Mouse (Mus musculus): ENCODE results near the gene Hist1h4a. TPM values are rescaled to one million over a fixed set of nuclear protein-coding genes. Genes with fewer than 3 reads are reported as not detected.

Hist1h4a gene
- 0.61 and 1.1 TPM in 2 replicates for polyA plus RNA-seq (2015; fragmentation: Nextera tagmentation; extraction: Ambion mirVana)

GRCm38 (mm10) chr13:23760972-23761864 lies at the start of gene Hist1h4a:
Hist1h4a (minus strand) TSS chr13:23761230.

GRCm38 (mm10) chr13:23806422-23807052 lies 45.5 kb upstream of the Hist1h4a start, which contains the start of gene Slc17a2:
Slc17a2 (plus strand) TSS chr13:23806993.

GRCm38 (mm10) chr13:23769613-23770012 lies 8.6 kb upstream of the Hist1h4a start, which contains the start of gene Trim38:
Trim38 (plus strand) TSS chr13:23769913.

GRCm38 (mm10) chr13:23763586-23764323 lies 2.7 kb upstream of the Hist1h4a start, which contains the start of gene Hist1h1a:
Hist1h1a (plus strand) TSS chr13:23763666.

GRCm38 (mm10) chr13:23761871-23762821 lies 1.1 kb upstream of the Hist1h4a start, which contains the start of gene Hist1h3a:
Hist1h3a (minus strand) TSS chr13:23762386.

GRCm38 (mm10) chr13:23756790-23757189 lies 4.2 kb downstream of the Hist1h4a start, which contains the start of gene Hist1h4b:
Hist1h4b (plus strand) TSS chr13:23757013.

GRCm38 (mm10) chr13:23752067-23752741 lies 8.8 kb downstream of the Hist1h4a start, which contains the start of gene Hist1h3b:
Hist1h3b (plus strand) TSS chr13:23752267.

GRCm38 (mm10) chr13:23750839-23751477 lies 10.1 kb downstream of the Hist1h4a start, which contains the start of gene Hist1h2ab:
Hist1h2ab (plus strand) TSS chr13:23751126.

GRCm38 (mm10) chr13:23746201-23747080 lies 14.6 kb downstream of the Hist1h4a start, which contains the start of gene Hist1h2bb:
Hist1h2bb (plus strand) TSS chr13:23746734.

GRCm38 (mm10) chr13:23745381-23746161 lies 15.5 kb downstream of the Hist1h4a start, which contains the start of gene Hist1h3c:
Hist1h3c (minus strand) TSS chr13:23745602.

GRCm38 (mm10) chr13:23738677-23739068 lies 22.4 kb downstream of the Hist1h4a start, which contains the start of gene Hist1h1c:
Hist1h1c (plus strand) TSS chr13:23738808.

Small RNA genes lying within 50 kb of the gene (microRNA-seq; reads per million reads assigned to microRNA genes)
- gene Gm44314 (0 reads per million in 2 experiments), gene Gm44484 (0 reads per million in 2 experiments)

Other genes starting within 250 kb of the Hist1h4a start
- 38.5 and 44.1 TPM in 2 replicates for gene Hist1h4h, start 230.2 kb downstream of the Hist1h4a start, polyA plus RNA-seq (2015; fragmentation: Nextera tagmentation; extraction: Ambion mirVana)
- gene Hist1h2af, start 227.3 kb downstream of the Hist1h4a start, polyA plus RNA-seq (2015; fragmentation: Nextera tagmentation; extraction: Ambion mirVana): 1.8 and 3.4 TPM in 2 replicates
- gene Hist1h3g, start 225.8 kb downstream of the Hist1h4a start, polyA plus RNA-seq (2015; fragmentation: Nextera tagmentation; extraction: Ambion mirVana): 1.00 and 1.2 TPM in 2 replicates
- gene Hist1h2bh, start 217.8 kb downstream of the Hist1h4a start, polyA plus RNA-seq (2015; fragmentation: Nextera tagmentation; extraction: Ambion mirVana): 0.44 and 0.72 TPM in 2 replicates
- gene Hist1h3f, start 217.2 kb downstream of the Hist1h4a start, polyA plus RNA-seq (2015; fragmentation: Nextera tagmentation; extraction: Ambion mirVana): 0.50 and 0.59 TPM in 2 replicates
- 0.80 TPM in 1 of 2 replicates, not detected in the other for gene Hist1h4f, start 209.6 kb downstream of the Hist1h4a start, polyA plus RNA-seq (2015; fragmentation: Nextera tagmentation; extraction: Ambion mirVana)
- 0.58 and 0.85 TPM in 2 replicates for gene Hist1h1d, start 208.0 kb downstream of the Hist1h4a start, polyA plus RNA-seq (2015; fragmentation: Nextera tagmentation; extraction: Ambion mirVana)
- gene Hist1h3e, start 198.9 kb downstream of the Hist1h4a start, polyA plus RNA-seq (2015; fragmentation: Nextera tagmentation; extraction: Ambion mirVana): 2.3 and 2.8 TPM in 2 replicates
- 20.1 and 21.8 TPM in 2 replicates for gene Hist1h2ae, start 190.0 kb downstream of the Hist1h4a start, polyA plus RNA-seq (2015; fragmentation: Nextera tagmentation; extraction: Ambion mirVana)
- 3.8 and 4.3 TPM in 2 replicates for gene Hist1h2bg, start 189.8 kb downstream of the Hist1h4a start, polyA plus RNA-seq (2015; fragmentation: Nextera tagmentation; extraction: Ambion mirVana)
- 1.8 and 2.3 TPM in 2 replicates for gene Hist1h2bf, start 187.0 kb downstream of the Hist1h4a start, polyA plus RNA-seq (2015; fragmentation: Nextera tagmentation; extraction: Ambion mirVana)
- 0.91 TPM in 2 replicates for gene Hist1h2ad, start 186.8 kb downstream of the Hist1h4a start, polyA plus RNA-seq (2015; fragmentation: Nextera tagmentation; extraction: Ambion mirVana)
- gene Hist1h3d, start 185.5 kb downstream of the Hist1h4a start, polyA plus RNA-seq (2015; fragmentation: Nextera tagmentation; extraction: Ambion mirVana): 4.4 and 4.9 TPM in 2 replicates
- 25.5 and 29.4 TPM in 2 replicates for gene Hist1h4d, start 179.6 kb downstream of the Hist1h4a start, polyA plus RNA-seq (2015; fragmentation: Nextera tagmentation; extraction: Ambion mirVana)
- 4.5 and 5.7 TPM in 2 replicates for gene Hist1h2be, start 140.1 kb downstream of the Hist1h4a start, polyA plus RNA-seq (2015; fragmentation: Nextera tagmentation; extraction: Ambion mirVana)
- gene Hist1h1e, start 138.7 kb downstream of the Hist1h4a start, polyA plus RNA-seq (2015; fragmentation: Nextera tagmentation; extraction: Ambion mirVana): 12.7 and 15.0 TPM in 2 replicates
- 0.88 and 1.4 TPM in 2 replicates for gene Hist1h2ac, start 77.3 kb downstream of the Hist1h4a start, polyA plus RNA-seq (2015; fragmentation: Nextera tagmentation; extraction: Ambion mirVana)
- gene Hist1h2bc, start 77.0 kb downstream of the Hist1h4a start, polyA plus RNA-seq (2015; fragmentation: Nextera tagmentation; extraction: Ambion mirVana): 186 and 234 TPM in 2 replicates
- not detected in 2 replicates for gene Hist1h1t, start 65.4 kb downstream of the Hist1h4a start, polyA plus RNA-seq (2015; fragmentation: Nextera tagmentation; extraction: Ambion mirVana)
- gene Hist1h4c, start 62.8 kb downstream of the Hist1h4a start, polyA plus RNA-seq (2015; fragmentation: Nextera tagmentation; extraction: Ambion mirVana): 1.3 and 2.7 TPM in 2 replicates
- gene Hfe, start 50.4 kb downstream of the Hist1h4a start, polyA plus RNA-seq (2015; fragmentation: Nextera tagmentation; extraction: Ambion mirVana): 9.6 and 16.8 TPM in 2 replicates
- 191 and 322 TPM in 2 replicates for gene Hist1h1c, start 22.4 kb downstream of the Hist1h4a start, polyA plus RNA-seq (2015; fragmentation: Nextera tagmentation; extraction: Ambion mirVana)
- gene Hist1h3c, start 15.6 kb downstream of the Hist1h4a start, polyA plus RNA-seq (2015; fragmentation: Nextera tagmentation; extraction: Ambion mirVana): 0.67 and 1.1 TPM in 2 replicates
- 0.82 and 1.4 TPM in 2 replicates for gene Hist1h2bb, start 14.5 kb downstream of the Hist1h4a start, polyA plus RNA-seq (2015; fragmentation: Nextera tagmentation; extraction: Ambion mirVana)
- 10.2 and 10.4 TPM in 2 replicates for gene Hist1h2ab, start 10.1 kb downstream of the Hist1h4a start, polyA plus RNA-seq (2015; fragmentation: Nextera tagmentation; extraction: Ambion mirVana)
- 2.4 and 4.3 TPM in 2 replicates for gene Hist1h3b, start 9.0 kb downstream of the Hist1h4a start, polyA plus RNA-seq (2015; fragmentation: Nextera tagmentation; extraction: Ambion mirVana)
- gene Hist1h4b, start 4.2 kb downstream of the Hist1h4a start, polyA plus RNA-seq (2015; fragmentation: Nextera tagmentation; extraction: Ambion mirVana): 0.83 TPM in 1 of 2 replicates, not detected in the other
- gene Hist1h3a, start 1.2 kb upstream of the Hist1h4a start, polyA plus RNA-seq (2015; fragmentation: Nextera tagmentation; extraction: Ambion mirVana): 0.85 and 1.7 TPM in 2 replicates
- 1.2 and 2.0 TPM in 2 replicates for gene Hist1h1a, start 2.4 kb upstream of the Hist1h4a start, polyA plus RNA-seq (2015; fragmentation: Nextera tagmentation; extraction: Ambion mirVana)
- 0.34 and 0.38 TPM in 2 replicates for gene Trim38, start 8.7 kb upstream of the Hist1h4a start, polyA plus RNA-seq (2015; fragmentation: Nextera tagmentation; extraction: Ambion mirVana)
- gene Slc17a2, start 45.8 kb upstream of the Hist1h4a start, polyA plus RNA-seq (2015; fragmentation: Nextera tagmentation; extraction: Ambion mirVana): not detected in 2 replicates
- gene Slc17a3, start 78.2 kb upstream of the Hist1h4a start, polyA plus RNA-seq (2015; fragmentation: Nextera tagmentation; extraction: Ambion mirVana): 1.5 and 1.6 TPM in 2 replicates
- gene Slc17a1, start 106.5 kb upstream of the Hist1h4a start, polyA plus RNA-seq (2015; fragmentation: Nextera tagmentation; extraction: Ambion mirVana): not detected in 2 replicates
- not detected in 2 replicates for gene Slc17a4, start 153.8 kb upstream of the Hist1h4a start, polyA plus RNA-seq (2015; fragmentation: Nextera tagmentation; extraction: Ambion mirVana)
- not detected in 2 replicates for gene Hist1h2ba, start 172.9 kb upstream of the Hist1h4a start, polyA plus RNA-seq (2015; fragmentation: Nextera tagmentation; extraction: Ambion mirVana)
- gene Hist1h2aa, start 173.2 kb upstream of the Hist1h4a start, polyA plus RNA-seq (2015; fragmentation: Nextera tagmentation; extraction: Ambion mirVana): not detected in 2 replicates
- 0.23 TPM in 1 of 2 replicates, not detected in the other for gene Scgn, start 230.0 kb upstream of the Hist1h4a start, polyA plus RNA-seq (2015; fragmentation: Nextera tagmentation; extraction: Ambion mirVana)

All from skeletal muscle tissue, postnatal 0 days (tissue).